ENCODE assay signal across 38 mouse cellular contexts in the genomic region with DNA sequence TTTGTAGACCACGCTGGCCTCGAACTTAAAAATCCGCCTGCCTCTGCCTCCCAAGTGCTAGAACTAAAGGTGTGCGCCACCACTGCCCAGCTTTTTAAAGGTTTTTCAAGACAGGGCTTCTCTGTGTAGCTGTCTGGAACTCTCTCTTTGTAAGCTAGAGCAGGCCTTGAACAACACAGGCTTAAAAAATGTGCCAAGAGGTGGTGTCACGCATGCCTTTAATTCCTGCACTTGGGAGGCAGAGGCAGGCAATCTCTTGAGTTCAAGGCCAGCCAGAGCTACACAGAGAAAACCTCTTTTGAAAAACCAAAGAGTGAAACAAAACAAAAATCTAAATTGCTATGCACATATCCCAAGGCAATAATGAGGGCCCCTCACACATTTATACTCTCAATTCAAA. TPM values are rescaled to one million over a fixed set of nuclear protein-coding genes. Genes with fewer than 3 reads are reported as not detected.
"Had no signal": no experiment of that assay in that cellular context is flagged by ENCODE, and none has a peak within 500 bp of the region (broad histone marks: within the 10 kb centered on the region; RNA-seq: fewer than 3 reads in every experiment).

No protein-coding gene starts in this region.

- H3K4me3 ChIP-seq: heart, embryonic 10.5 days; heart, embryonic 12.5 days; hindbrain, embryonic 10.5 days; hindbrain, embryonic 12.5 days; intestine, embryonic 15.5 days; layer of hippocampus, adult 2 months; left cerebral cortex, adult 2 months; limb, embryonic 10.5 days; limb, embryonic 12.5 days; liver, embryonic 13.5 days had no signal

- H3K36me3 ChIP-seq: heart, embryonic 10.5 days; heart, embryonic 12.5 days; hindbrain, embryonic 10.5 days; hindbrain, embryonic 12.5 days; intestine, embryonic 15.5 days; limb, embryonic 10.5 days; limb, embryonic 12.5 days; liver, embryonic 13.5 days had no signal

- H3K9ac ChIP-seq: heart, embryonic 12.5 days; hindbrain, embryonic 12.5 days; hindbrain, embryonic 14.5 days; intestine, embryonic 15.5 days; limb, embryonic 12.5 days; liver, embryonic 13.5 days had no signal

- H3K27ac ChIP-seq: heart, embryonic 10.5 days; hindbrain, embryonic 10.5 days; hindbrain, embryonic 12.5 days; hindbrain, embryonic 14.5 days; intestine, embryonic 15.5 days; layer of hippocampus, adult 2 months; left cerebral cortex, adult 2 months; limb, embryonic 10.5 days; limb, embryonic 12.5 days; liver, embryonic 13.5 days had no signal

- H3K27me3 ChIP-seq: heart, embryonic 12.5 days; hindbrain, embryonic 12.5 days; intestine, embryonic 15.5 days; limb, embryonic 12.5 days; liver, embryonic 13.5 days had no signal

- H3K4me2 ChIP-seq: heart, embryonic 12.5 days; hindbrain, embryonic 12.5 days; hindbrain, embryonic 14.5 days; intestine, embryonic 15.5 days; limb, embryonic 12.5 days; liver, embryonic 11.5 days; liver, embryonic 13.5 days had no signal

- H3K4me1 ChIP-seq: heart, embryonic 10.5 days; heart, embryonic 12.5 days; hindbrain, embryonic 10.5 days; hindbrain, embryonic 12.5 days; intestine, embryonic 15.5 days; limb, embryonic 10.5 days; limb, embryonic 12.5 days; liver, embryonic 13.5 days had no signal

- H3K9me3 ChIP-seq: heart, embryonic 10.5 days; heart, embryonic 12.5 days; hindbrain, embryonic 10.5 days; hindbrain, embryonic 12.5 days; intestine, embryonic 15.5 days; limb, embryonic 10.5 days; limb, embryonic 12.5 days; liver, embryonic 13.5 days had no signal

- DNase-seq: gastrocnemius, postnatal 14 days; gastrocnemius, postnatal 36 days; heart, postnatal 10 days; heart, postnatal 4 days; kidney, adult 18-20 months; kidney, adult 8-10 months; kidney, postnatal 10 days; kidney, postnatal 25 days; kidney, postnatal 4 days; liver; liver, embryonic 13.5 days had no signal

- ATAC-seq: hindbrain, embryonic 16.5 days; inflammation-experienced regulatory T-cells, adult 6 months; intestine, embryonic 15.5 days; intestine, postnatal 0 days had no signal

RNA-seq across cellular contexts. Expression of gene Gtsf1, which starts 28.9 kb away (rescaled TPM):
- total RNA-seq: gastrocnemius, adult 18-20 months; gastrocnemius, adult 8-10 months; gastrocnemius, postnatal 14 days; gastrocnemius, postnatal 36 days; heart, postnatal 25 days; layer of hippocampus, adult 2 months; layer of hippocampus, postnatal 10 days; layer of hippocampus, postnatal 25 days; left cerebral cortex, adult 2 months had no signal
- polyA plus RNA-seq: hindbrain, embryonic 10.5 days; hindbrain, embryonic 12.5 days; hindbrain, embryonic 14.5 days; hindbrain, embryonic 16.5 days; intestine, embryonic 15.5 days; kidney, embryonic 14.5 days; limb, embryonic 10.5 days; limb, embryonic 12.5 days; liver, embryonic 11.5 days; liver, embryonic 13.5 days had no signal

RNA-seq across cellular contexts. Expression of gene Gtsf2, which starts 46.9 kb away (rescaled TPM):
- total RNA-seq: gastrocnemius, adult 18-20 months; gastrocnemius, adult 8-10 months; gastrocnemius, postnatal 14 days; gastrocnemius, postnatal 36 days; heart, adult 8-10 months; heart, postnatal 10 days; heart, postnatal 25 days; heart, postnatal 4 days; layer of hippocampus, adult 2 months; layer of hippocampus, postnatal 10 days; layer of hippocampus, postnatal 25 days; left cerebral cortex, adult 2 months; left cerebral cortex, postnatal 14 days; left cerebral cortex, postnatal 36 days had no signal
- polyA plus RNA-seq: heart, embryonic 10.5 days; heart, embryonic 12.5 days; heart, embryonic 14.5 days; heart, embryonic 16.5 days; hindbrain, embryonic 10.5 days; hindbrain, embryonic 12.5 days; hindbrain, embryonic 14.5 days; inflammation-experienced regulatory T-cells, adult 6 months; intestine, embryonic 15.5 days; intestine, postnatal 0 days; kidney, embryonic 14.5 days; kidney, embryonic 16.5 days; limb, embryonic 10.5 days; limb, embryonic 12.5 days; limb, embryonic 14.5 days; liver, embryonic 11.5 days; liver, embryonic 13.5 days had no signal
